8 mouse cellular contexts compared by ENCODE assay signal in the genomic region with DNA sequence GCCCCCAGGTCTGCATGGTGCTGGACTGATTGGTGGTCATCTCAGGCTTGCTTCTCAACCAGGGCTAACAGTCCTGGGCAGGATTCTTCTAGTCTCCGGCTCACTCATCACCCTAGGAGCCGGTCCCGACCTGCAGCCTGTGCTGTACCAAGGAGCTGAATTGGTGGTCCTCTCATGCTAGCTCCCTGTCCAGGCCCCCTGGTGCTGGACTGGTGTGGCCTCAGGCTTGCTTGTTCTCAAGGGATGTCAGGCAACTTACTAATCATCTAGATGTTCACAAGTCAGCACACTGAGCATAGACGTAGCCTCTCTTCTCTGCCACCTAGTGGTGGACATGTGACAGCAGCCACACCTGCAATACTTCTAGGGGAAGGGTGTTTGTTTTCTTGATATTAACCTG. TPM values are rescaled to one million over a fixed set of nuclear protein-coding genes. Genes with fewer than 3 reads are reported as not detected.
A peak's percentile ranks its signal among the peaks of the same experiment; 100 is the strongest.
DNase-seq lines count a peak whose midpoint lies in the region; ATAC-seq and TF ChIP-seq lines count a peak whose summit lies in the region.

No protein-coding gene starts in this region.

- no peaks in the 10 kb centered on the region for H3K9me3 ChIP-seq in heart, embryonic 12.5 days (replicated peaks)
- no peaks in the 10 kb centered on the region for H3K9me3 ChIP-seq in E14TG2a.4 (ENCODE audit: low read length)
- H3K9me3 ChIP-seq in hindbrain, embryonic 12.5 days (replicated peaks), result no peaks in the 10 kb centered on the region
- H3K9me3 ChIP-seq in liver, embryonic 12.5 days (replicated peaks), result no peaks in the 10 kb centered on the region
- H3K9me3 ChIP-seq in neural tube, embryonic 12.5 days, result no peaks in the 10 kb centered on the region

- H3K79me2 ChIP-seq in heart, adult 2 months (replicated peaks; ENCODE audit: control insufficient read depth, insufficient read depth, low read length), result no peaks in the 10 kb centered on the region

- intact Hi-C loops in heart, adult 2 months (cut with DNase I), result no loop called here

- H3K4me3 ChIP-seq in heart, adult 2 months, result no peak overlapping the region
- no peak overlapping the region for H3K4me3 ChIP-seq in heart, embryonic 12.5 days
- no peak overlapping the region for H3K4me3 ChIP-seq in E14TG2a.4 (replicated peaks; ENCODE audit: low read length)
- no peak overlapping the region for H3K4me3 ChIP-seq in cortical plate, adult 2 months (ENCODE audit: insufficient read depth, low read length)
- no peak overlapping the region for H3K4me3 ChIP-seq in hindbrain, embryonic 12.5 days
- H3K4me3 ChIP-seq in liver, embryonic 12.5 days, result no peak overlapping the region
- no peak overlapping the region for H3K4me3 ChIP-seq in neural tube, embryonic 12.5 days

- no peaks in the 10 kb centered on the region for H3K36me3 ChIP-seq in heart, adult 2 months (ENCODE audit: control insufficient read depth, insufficient read depth, low read length)
- no peaks in the 10 kb centered on the region for H3K36me3 ChIP-seq in heart, embryonic 12.5 days
- H3K36me3 ChIP-seq in E14TG2a.4 (ENCODE audit: insufficient read depth, low read length), result no peaks in the 10 kb centered on the region
- H3K36me3 ChIP-seq in hindbrain, embryonic 12.5 days, result no peaks in the 10 kb centered on the region
- no peaks in the 10 kb centered on the region for H3K36me3 ChIP-seq in liver, embryonic 12.5 days
- no peaks in the 10 kb centered on the region for H3K36me3 ChIP-seq in neural tube, embryonic 12.5 days

- peak in 1 of 2 experiments; percentile 6 for DNase-seq in heart, adult 2 months
- no peak for DNase-seq in gastrocnemius, postnatal 25 days

- H3K9ac ChIP-seq in heart, adult 2 months (ENCODE audit: low read depth, low read length), result no peak overlapping the region
- H3K9ac ChIP-seq in heart, embryonic 12.5 days, result no peak overlapping the region
- no peak overlapping the region for H3K9ac ChIP-seq in hindbrain, embryonic 12.5 days
- H3K9ac ChIP-seq in liver, embryonic 12.5 days, result no peak overlapping the region
- no peak overlapping the region for H3K9ac ChIP-seq in neural tube, embryonic 12.5 days

- H3K27ac ChIP-seq in heart, adult 2 months, result no peak overlapping the region
- H3K27ac ChIP-seq in heart, embryonic 12.5 days (ENCODE audit: poor library complexity, severe bottlenecking), result no peak overlapping the region
- H3K27ac ChIP-seq in cortical plate, adult 2 months (ENCODE audit: insufficient read depth, low read length), result no peak overlapping the region
- H3K27ac ChIP-seq in hindbrain, embryonic 12.5 days, result no peak overlapping the region
- H3K27ac ChIP-seq in liver, embryonic 12.5 days, result no peak overlapping the region
- no peak overlapping the region for H3K27ac ChIP-seq in neural tube, embryonic 12.5 days

- ATAC-seq in heart, embryonic 12.5 days (ENCODE audit: insufficient number of reproducible peaks, low FRiP score), result no peak
- peak; percentile 61 for ATAC-seq in hindbrain, embryonic 12.5 days (ENCODE audit: low FRiP score)
- ATAC-seq in liver, embryonic 12.5 days, result peak; percentile 36
- ATAC-seq in neural tube, embryonic 12.5 days (ENCODE audit: low FRiP score, low read depth), result peak; percentile 23; the same call in 1 of the 2 replicates

- peak; percentile 72 for TF ChIP-seq CTCF in heart, adult 2 months (IDR thresholded peaks at IDR 0.05)
- TF ChIP-seq CTCF in E14TG2a.4 (conservative IDR thresholded peaks at IDR 0.05; ENCODE audit: low read length), result peak; percentile 48
- TF ChIP-seq CTCF in cortical plate, adult 2 months (IDR thresholded peaks at IDR 0.05; ENCODE audit: extremely low read depth, insufficient read depth, low read length), result peak; percentile 67

- TF ChIP-seq EP300 in heart, adult 2 months (IDR thresholded peaks at IDR 0.05; ENCODE audit: insufficient read depth, low read depth, low read length), result no peak

- WGBS in heart, adult 2 months, result 62% methylated on average over 4 of the region's 4 CpGs
- 63% methylated on average over 4 of the region's 4 CpGs for WGBS in heart, embryonic 12.5 days
- WGBS in hindbrain, embryonic 12.5 days, result 69% methylated on average over 4 of the region's 4 CpGs
- WGBS in liver, embryonic 12.5 days (ENCODE audit: insufficient replicate concordance), result 58% methylated on average over 4 of the region's 4 CpGs
- whole genome bisulfite sequencing in neural tube, embryonic 12.5 days, result 70% methylated on average over 4 of the region's 4 CpGs

- no peaks in the 10 kb centered on the region for H3K27me3 ChIP-seq in heart, adult 2 months (ENCODE audit: control insufficient read depth, insufficient read depth, low read length)
- H3K27me3 ChIP-seq in heart, embryonic 12.5 days (replicated peaks), result peaks cover 17% of the 10 kb centered on the region
- peaks cover 35% of the 10 kb centered on the region for H3K27me3 ChIP-seq in E14TG2a.4 (ENCODE audit: insufficient read depth, low read length)
- peaks cover 19% of the 10 kb centered on the region for H3K27me3 ChIP-seq in hindbrain, embryonic 12.5 days
- peaks cover 9% of the 10 kb centered on the region; the same call in 1 of the 2 replicates for H3K27me3 ChIP-seq in liver, embryonic 12.5 days (replicated peaks)
- no peaks in the 10 kb centered on the region for H3K27me3 ChIP-seq in neural tube, embryonic 12.5 days (replicated peaks)

- no peak for TF ChIP-seq POLR2A in heart, adult 2 months (IDR thresholded peaks at IDR 0.05; ENCODE audit: insufficient read depth, low read depth, low read length)
- no peak for TF ChIP-seq POLR2A in cortical plate, adult 2 months (IDR thresholded peaks at IDR 0.05; ENCODE audit: extremely low read depth, insufficient read depth, low read length)

- no peaks in the 10 kb centered on the region for H3K4me1 ChIP-seq in heart, adult 2 months (ENCODE audit: control insufficient read depth, insufficient read depth, low read length)
- H3K4me1 ChIP-seq in heart, embryonic 12.5 days (replicated peaks), result no peaks in the 10 kb centered on the region
- H3K4me1 ChIP-seq in E14TG2a.4 (replicated peaks; ENCODE audit: low read depth, low read length), result no peaks in the 10 kb centered on the region
- H3K4me1 ChIP-seq in cortical plate, adult 2 months (ENCODE audit: control insufficient read depth, insufficient read depth, low read length), result no peaks in the 10 kb centered on the region
- no peaks in the 10 kb centered on the region for H3K4me1 ChIP-seq in hindbrain, embryonic 12.5 days
- no peaks in the 10 kb centered on the region for H3K4me1 ChIP-seq in liver, embryonic 12.5 days
- H3K4me1 ChIP-seq in neural tube, embryonic 12.5 days, result 0 out of 2 replicates have a peak, but pooled peaks cover 2% of the 10 kb centered on the region

- no peak overlapping the region for H3K4me2 ChIP-seq in heart, embryonic 12.5 days
- H3K4me2 ChIP-seq in hindbrain, embryonic 12.5 days (replicated peaks), result no peak overlapping the region
- H3K4me2 ChIP-seq in liver, embryonic 12.5 days, result no peak overlapping the region
- H3K4me2 ChIP-seq in neural tube, embryonic 12.5 days (replicated peaks), result no peak overlapping the region

RNA-seq across cellular contexts. Expression of a gene that starts 9.6 kb away (rescaled TPM):
- 10 to 100 TPM; 24.4 to 28.5 TPM for total RNA-seq in heart, adult 2 months (2021)
- polyA plus RNA-seq in heart, adult 2 months (2012; rRNA removed), result 15.3 and 19.5 TPM in 2 replicates
- polyA plus RNA-seq in heart, embryonic 12.5 days (2016; fragmentation: Nextera tagmentation; extraction: Ambion mirVana), result 45.7 and 47.3 TPM in 2 replicates
- 23.5 and 24.5 TPM in 2 replicates for polyA plus RNA-seq in cortical plate, adult 2 months (2012; rRNA removed)
- polyA plus RNA-seq in hindbrain, embryonic 12.5 days (2016; fragmentation: Nextera tagmentation; extraction: Ambion mirVana), result 56.0 and 57.1 TPM in 2 replicates
- 29.8 and 30.0 TPM in 2 replicates for polyA plus RNA-seq in liver, embryonic 12.5 days (2016; fragmentation: Nextera tagmentation; extraction: Ambion mirVana)
- 53.5 and 53.9 TPM in 2 replicates for polyA plus RNA-seq in neural tube, embryonic 12.5 days (2016; fragmentation: Nextera tagmentation; extraction: Ambion mirVana)
- 10 to 100 TPM; 20.9 to 21.8 TPM for total RNA-seq in gastrocnemius, postnatal 25 days (2021)

RNA-seq across cellular contexts. Expression of a gene that starts 57.6 kb away (rescaled TPM):
- 1 to 10 TPM in 1 of 2 experiments, under 1 TPM in 1; 0.89 to 1.0 TPM for total RNA-seq in heart, adult 2 months (2021)
- 0.70 and 0.94 TPM in 2 replicates for polyA plus RNA-seq in heart, adult 2 months (2012; rRNA removed)
- polyA plus RNA-seq in heart, embryonic 12.5 days (2016; fragmentation: Nextera tagmentation; extraction: Ambion mirVana), result 0.72 and 0.94 TPM in 2 replicates
- 1.0 and 1.3 TPM in 2 replicates for polyA plus RNA-seq in cortical plate, adult 2 months (2012; rRNA removed)
- 1.3 and 1.6 TPM in 2 replicates for polyA plus RNA-seq in hindbrain, embryonic 12.5 days (2016; fragmentation: Nextera tagmentation; extraction: Ambion mirVana)
- polyA plus RNA-seq in liver, embryonic 12.5 days (2016; fragmentation: Nextera tagmentation; extraction: Ambion mirVana), result 1.6 and 2.3 TPM in 2 replicates
- 1.4 and 1.8 TPM in 2 replicates for polyA plus RNA-seq in neural tube, embryonic 12.5 days (2016; fragmentation: Nextera tagmentation; extraction: Ambion mirVana)
- 1 to 10 TPM in 1 of 2 experiments, under 1 TPM in 1; 0.28 to 1.1 TPM for total RNA-seq in gastrocnemius, postnatal 25 days (2021)
